Mouse (Mus musculus): ENCODE data around the gene Dock8. TPM values are rescaled to one million over a fixed set of nuclear protein-coding genes. Genes with fewer than 3 reads are reported as not detected.

The Dock8 gene
- polyA plus RNA-seq, 2 experiments = 4.8 to 8.3 TPM

GRCm38 (mm10) chr19:25060375-25060774 lies 61.0 kb downstream of the Dock8 start:
- H3K4me3 ChIP-seq (replicated peaks; ENCODE audit: low read length) = peak overlapping the region; percentile 1; the same call in 1 of the 2 replicates
- peak overlapping the region; percentile 40 for H3K4me2 ChIP-seq (replicated peaks; ENCODE audit: low read depth, low read length, severe bottlenecking)

GRCm38 (mm10) chr19:25062188-25062856 lies 63.0 kb downstream of the Dock8 start:
- H3K36me3 ChIP-seq (ENCODE audit: control insufficient read depth, insufficient read depth, low read length) = no peaks in the 10 kb centered on the region
- 63% methylated on average over 9 of the region's 9 CpGs for WGBS
- no peak overlapping the region for H3K9ac ChIP-seq (ENCODE audit: low read depth, low read length, severe bottlenecking)
- no peak overlapping the region for H3K4me3 ChIP-seq (replicated peaks; ENCODE audit: low read length)
- no peaks in the 10 kb centered on the region for H3K9me3 ChIP-seq (ENCODE audit: control insufficient read depth, low read length)
- DNase-seq (ENCODE audit: low spot score) = no peak
- H3K4me1 ChIP-seq (ENCODE audit: control insufficient read depth, insufficient read depth, low read length) = peaks cover 6% of the 10 kb centered on the region
- H3K27ac ChIP-seq (replicated peaks; ENCODE audit: low read depth, low read length) = no peak overlapping the region
- no peak for TF ChIP-seq POLR2A (IDR thresholded peaks at IDR 0.05; ENCODE audit: borderline replicate concordance, extremely low read depth, insufficient read depth, insufficient read length)
- H3K4me2 ChIP-seq (replicated peaks; ENCODE audit: low read depth, low read length, severe bottlenecking) = no peak overlapping the region
- no peak for ATAC-seq (ENCODE audit: low FRiP score, low read depth)
- no peaks in the 10 kb centered on the region for H3K27me3 ChIP-seq (ENCODE audit: control insufficient read depth, insufficient read depth, low read length)

More at GRCm38 (mm10) chr19:25060375-25060774, 61.0 kb downstream of the Dock8 start:
- no peaks in the 10 kb centered on the region for H3K27me3 ChIP-seq (ENCODE audit: control insufficient read depth, insufficient read depth, low read length)
- H3K27ac ChIP-seq (replicated peaks; ENCODE audit: low read depth, low read length) = 0 out of 2 replicates have a peak overlapping the region, but pooled peaks have one; percentile 39
- ATAC-seq (ENCODE audit: low FRiP score, low read depth) (peak; percentile 60; the same call in 1 of the 2 replicates), DNase-seq (ENCODE audit: low spot score) (peak; percentile 59)
- WGBS = 20% methylated on average over 9 of the region's 9 CpGs
- H3K36me3 ChIP-seq (ENCODE audit: control insufficient read depth, insufficient read depth, low read length) = no peaks in the 10 kb centered on the region
- H3K9ac ChIP-seq (ENCODE audit: low read depth, low read length, severe bottlenecking) = 0 out of 2 replicates have a peak overlapping the region, but pooled peaks have one; percentile 22
- H3K4me1 ChIP-seq (ENCODE audit: control insufficient read depth, insufficient read depth, low read length) = peaks cover 6% of the 10 kb centered on the region
- TF ChIP-seq POLR2A (IDR thresholded peaks at IDR 0.05; ENCODE audit: borderline replicate concordance, extremely low read depth, insufficient read depth, insufficient read length) = no peak
- no peaks in the 10 kb centered on the region for H3K9me3 ChIP-seq (ENCODE audit: control insufficient read depth, low read length)

- H3K9me3 ChIP-seq (ENCODE audit: control insufficient read depth, low read length) = no peaks in the 10 kb centered on the region
- H3K4me2 ChIP-seq (replicated peaks; ENCODE audit: low read depth, low read length, severe bottlenecking) = no peak overlapping the region
- no peaks in the 10 kb centered on the region for H3K36me3 ChIP-seq (ENCODE audit: control insufficient read depth, insufficient read depth, low read length)
- H3K27ac ChIP-seq (replicated peaks; ENCODE audit: low read depth, low read length) = no peak overlapping the region
- ATAC-seq (ENCODE audit: low FRiP score, low read depth) (no peak), DNase-seq (ENCODE audit: low spot score) (no peak)
- TF ChIP-seq POLR2A (IDR thresholded peaks at IDR 0.05; ENCODE audit: borderline replicate concordance, extremely low read depth, insufficient read depth, insufficient read length) = no peak
- H3K4me3 ChIP-seq (replicated peaks; ENCODE audit: low read length) = no peak overlapping the region
- H3K27me3 ChIP-seq (ENCODE audit: control insufficient read depth, insufficient read depth, low read length) = no peaks in the 10 kb centered on the region
- WGBS = 74% methylated on average over 2 of the region's 2 CpGs
- peaks cover 6% of the 10 kb centered on the region for H3K4me1 ChIP-seq (ENCODE audit: control insufficient read depth, insufficient read depth, low read length)
- H3K9ac ChIP-seq (ENCODE audit: low read depth, low read length, severe bottlenecking) = no peak overlapping the region
These were observed 63.5 kb downstream of the Dock8 start for GRCm38 (mm10) chr19:25062857-25063240.

GRCm38 (mm10) chr19:25066229-25066628 lies 66.9 kb downstream of the Dock8 start:
- Histone ChIP-seq H3K27ac (replicated peaks; ENCODE audit: low read depth, low read length) (no peak overlapping the region), H3K4me1 (ENCODE audit: control insufficient read depth, insufficient read depth, low read length) (no peaks in the 10 kb centered on the region), H3K27me3 (ENCODE audit: control insufficient read depth, insufficient read depth, low read length) (no peaks in the 10 kb centered on the region), H3K4me2 (replicated peaks; ENCODE audit: low read depth, low read length, severe bottlenecking) (no peak overlapping the region), H3K4me3 (replicated peaks; ENCODE audit: low read length) (no peak overlapping the region), H3K9ac (ENCODE audit: low read depth, low read length, severe bottlenecking) (no peak overlapping the region), H3K36me3 (ENCODE audit: control insufficient read depth, insufficient read depth, low read length) (no peaks in the 10 kb centered on the region), H3K9me3 (ENCODE audit: control insufficient read depth, low read length) (no peaks in the 10 kb centered on the region)
- 84% methylated on average over 9 of the region's 9 CpGs for WGBS
- ATAC-seq (ENCODE audit: low FRiP score, low read depth) (no peak), DNase-seq (ENCODE audit: low spot score) (no peak)
- TF ChIP-seq POLR2A (IDR thresholded peaks at IDR 0.05; ENCODE audit: borderline replicate concordance, extremely low read depth, insufficient read depth, insufficient read length) = no peak

- Histone ChIP-seq H3K4me3 (replicated peaks; ENCODE audit: low read length) (no peak overlapping the region), H3K9me3 (ENCODE audit: control insufficient read depth, low read length) (no peaks in the 10 kb centered on the region), H3K27me3 (ENCODE audit: control insufficient read depth, insufficient read depth, low read length) (no peaks in the 10 kb centered on the region), H3K27ac (replicated peaks; ENCODE audit: low read depth, low read length) (no peak overlapping the region), H3K36me3 (ENCODE audit: control insufficient read depth, insufficient read depth, low read length) (no peaks in the 10 kb centered on the region), H3K4me1 (ENCODE audit: control insufficient read depth, insufficient read depth, low read length) (no peaks in the 10 kb centered on the region), H3K9ac (ENCODE audit: low read depth, low read length, severe bottlenecking) (no peak overlapping the region), H3K4me2 (replicated peaks; ENCODE audit: low read depth, low read length, severe bottlenecking) (no peak overlapping the region)
- DNase-seq (ENCODE audit: low spot score) (no peak), ATAC-seq (ENCODE audit: low FRiP score, low read depth) (no peak)
- WGBS = 92% methylated on average over 8 of the region's 8 CpGs
- TF ChIP-seq POLR2A (IDR thresholded peaks at IDR 0.05; ENCODE audit: borderline replicate concordance, extremely low read depth, insufficient read depth, insufficient read length) = no peak
These were observed 69.2 kb downstream of the Dock8 start for GRCm38 (mm10) chr19:25068518-25068917.
